Mouse (Mus musculus): ENCODE data around the gene Scaper. TPM values are rescaled to one million over a fixed set of nuclear protein-coding genes. Genes with fewer than 3 reads are reported as not detected.
A peak's percentile ranks its signal among the peaks of the same experiment; 100 is the strongest.

Gene Scaper
- total RNA-seq, 2 experiments from 2014 or later = 29.7 to 32.2 TPM

DNA sequence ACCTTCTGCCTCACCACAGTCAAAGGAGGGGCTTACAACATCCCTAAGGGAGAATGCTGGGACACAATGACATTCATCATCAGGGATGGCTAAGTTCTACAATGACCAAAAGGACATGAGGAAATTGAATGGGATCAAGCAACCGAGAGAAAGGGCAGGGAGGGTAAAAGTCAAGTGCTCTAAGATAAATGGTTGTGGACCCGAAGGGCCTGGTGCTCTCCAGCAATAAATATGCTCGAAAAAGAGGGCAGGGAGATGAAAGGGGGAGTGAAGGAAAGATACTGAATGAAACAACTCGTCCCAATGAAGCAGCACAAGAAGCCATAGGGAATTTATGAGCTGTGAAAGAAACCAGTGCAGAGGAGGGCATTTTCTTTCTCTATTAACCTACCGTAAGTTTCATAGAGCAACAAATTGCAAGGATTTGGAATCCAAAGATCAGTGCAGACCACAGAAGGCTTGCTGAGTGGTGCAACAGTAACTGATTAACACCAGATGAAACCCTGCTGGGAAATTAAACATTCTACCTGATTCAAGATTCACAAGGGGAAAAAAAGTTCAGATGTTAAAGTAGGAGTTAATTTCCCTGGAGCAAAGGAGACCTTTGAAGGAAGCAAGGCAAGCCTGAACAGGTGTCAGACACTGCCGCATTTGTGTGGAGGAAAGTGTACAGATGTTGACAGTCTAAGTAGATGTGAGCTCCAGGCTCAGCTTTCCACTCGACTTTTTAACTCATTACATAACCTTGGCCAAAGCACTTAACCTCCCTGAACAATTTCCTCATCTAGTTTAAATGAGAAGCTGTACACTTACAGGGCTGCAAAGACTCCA, 329.0 kb downstream of the Scaper start:
- no peak for DNase-seq (ENCODE audit: low spot score in 2 of 2)

DNA sequence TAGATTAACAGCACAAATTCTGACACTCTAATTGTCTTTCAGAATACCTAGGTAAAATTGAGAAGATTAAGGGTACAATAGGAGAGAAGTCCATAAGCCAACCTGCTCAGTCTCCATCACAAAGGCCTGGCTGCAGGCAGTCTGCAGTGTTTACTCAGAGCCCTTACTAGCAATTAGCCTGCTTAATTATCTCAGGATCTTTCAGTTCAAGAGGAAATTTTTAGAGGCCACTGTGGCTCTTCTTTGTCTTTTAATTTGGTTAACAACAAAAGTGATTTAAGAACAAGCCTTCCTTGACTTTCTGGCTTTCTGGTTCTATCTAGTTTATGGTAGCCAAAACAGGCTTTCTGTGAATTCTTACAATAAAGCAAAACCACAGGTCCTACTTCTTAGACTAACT, 339.3 kb downstream of the Scaper start:
- no peak for DNase-seq (ENCODE audit: low spot score in 2 of 2)

DNA sequence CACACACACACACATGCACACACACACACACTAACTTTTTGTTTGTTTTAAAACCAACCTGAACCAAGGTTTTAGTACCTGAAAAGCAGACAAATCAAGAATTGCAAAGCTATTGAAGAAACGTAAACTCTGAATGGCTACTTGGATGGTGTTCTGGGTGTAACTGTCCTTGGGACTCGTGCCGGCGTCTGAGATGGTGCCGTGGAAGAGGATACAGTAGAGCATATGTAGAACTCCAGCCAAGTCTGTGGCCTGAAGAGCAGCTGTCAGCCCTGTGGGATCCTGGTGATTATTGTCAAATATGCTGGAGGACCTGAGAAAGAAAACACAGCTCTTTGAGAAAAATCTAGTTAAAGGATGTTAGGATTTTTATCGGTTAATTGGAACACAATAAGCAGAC, 351.8 kb downstream of the Scaper start:
- DNase-seq (ENCODE audit: low spot score in 2 of 2) = no peak

DNA sequence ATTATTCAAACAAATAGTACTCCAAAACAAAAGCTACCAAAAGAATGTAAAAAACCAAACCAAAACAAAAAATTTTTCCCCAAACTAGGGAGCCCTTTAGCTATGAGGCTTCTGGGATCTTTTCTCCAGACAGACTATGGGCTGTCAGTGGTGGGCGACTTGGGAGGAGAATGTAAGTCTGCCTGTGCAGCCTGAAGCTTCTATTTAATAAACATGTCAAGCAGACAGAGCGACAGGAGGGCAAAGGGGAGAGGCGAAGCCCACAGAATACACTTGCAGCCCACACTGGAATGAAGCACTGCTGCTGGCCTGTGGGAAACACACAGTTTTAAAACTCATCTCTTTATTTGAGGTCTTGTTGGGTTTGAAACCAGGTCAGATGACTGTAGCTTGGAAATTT, 356.5 kb downstream of the Scaper start:
- no peak for DNase-seq (ENCODE audit: low spot score in 2 of 2)

DNA sequence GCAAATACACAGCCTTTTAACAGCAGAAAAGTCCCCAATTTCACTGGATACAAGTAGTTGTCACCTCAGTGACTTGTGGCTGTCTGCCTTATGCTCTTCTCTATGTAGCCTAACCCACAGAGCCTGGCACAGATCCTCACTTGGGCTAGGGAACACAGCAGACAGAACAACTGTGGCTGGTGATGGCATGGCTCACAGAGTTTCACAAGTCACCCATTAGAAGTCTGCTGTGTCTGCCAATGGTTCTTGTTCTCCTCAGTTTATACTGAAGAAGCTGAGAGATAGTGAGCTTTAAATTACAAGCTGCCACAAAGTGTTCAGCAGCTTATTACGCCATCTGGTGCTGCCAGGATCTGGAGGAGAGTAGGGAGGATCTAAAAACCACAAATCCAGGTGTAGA, 361.3 kb downstream of the Scaper start:
- peak; percentile 11 to 29 for DNase-seq (ENCODE audit: low spot score in 2 of 2)

DNA sequence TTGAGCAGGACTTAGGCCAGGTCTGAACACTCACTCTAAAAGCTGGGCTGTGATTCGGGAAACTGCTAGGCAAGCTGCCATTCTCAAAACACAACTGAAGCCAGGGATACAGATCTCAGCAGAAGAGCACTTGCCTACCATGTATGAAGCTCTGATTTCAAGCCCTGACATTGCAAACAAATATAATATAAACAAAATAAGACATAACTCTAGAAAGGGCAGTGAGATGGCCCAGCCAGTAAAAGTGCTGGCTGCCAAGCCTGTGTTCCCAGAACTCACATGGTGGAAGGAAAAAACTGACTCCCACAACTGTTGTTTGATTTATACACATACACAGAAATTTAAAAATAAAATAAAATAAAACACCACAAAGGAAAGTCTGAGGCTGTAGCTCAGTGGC, 366.8 kb downstream of the Scaper start:
- no peak for DNase-seq (ENCODE audit: low spot score in 2 of 2)

DNA sequence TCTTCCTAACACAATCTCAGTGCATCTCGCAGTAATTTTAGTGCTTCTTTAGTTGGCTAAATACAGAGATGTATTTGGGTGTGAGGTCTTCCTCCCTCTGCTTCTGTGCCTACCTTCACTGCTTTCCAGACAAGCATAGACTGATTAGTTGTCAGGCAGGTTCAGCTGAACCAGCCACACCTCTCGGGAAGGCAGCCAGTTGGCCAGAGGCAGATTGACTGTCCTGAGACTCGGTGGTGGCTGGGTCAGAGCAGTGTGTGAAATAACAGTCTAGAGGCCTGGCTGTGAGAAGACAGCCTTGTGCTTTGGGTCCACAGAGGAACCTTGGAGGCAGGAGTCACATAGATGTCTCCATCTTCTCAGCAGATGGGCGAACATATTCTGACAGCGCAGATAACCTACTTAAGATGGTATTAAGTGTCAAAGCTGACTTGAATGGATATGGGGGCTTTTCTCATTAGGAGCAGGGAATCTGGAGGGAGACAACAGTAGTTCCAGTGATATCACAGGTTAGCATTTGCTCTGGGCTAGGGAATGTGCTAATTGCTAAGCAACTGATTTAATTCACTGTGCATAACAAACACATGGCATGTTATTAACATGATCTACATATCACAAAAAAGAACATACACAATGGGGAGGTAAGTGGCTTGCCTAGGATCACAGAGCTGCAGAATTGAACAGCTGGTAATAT, 369.3 kb downstream of the Scaper start:
- no peak for DNase-seq (ENCODE audit: low spot score in 2 of 2)

DNA sequence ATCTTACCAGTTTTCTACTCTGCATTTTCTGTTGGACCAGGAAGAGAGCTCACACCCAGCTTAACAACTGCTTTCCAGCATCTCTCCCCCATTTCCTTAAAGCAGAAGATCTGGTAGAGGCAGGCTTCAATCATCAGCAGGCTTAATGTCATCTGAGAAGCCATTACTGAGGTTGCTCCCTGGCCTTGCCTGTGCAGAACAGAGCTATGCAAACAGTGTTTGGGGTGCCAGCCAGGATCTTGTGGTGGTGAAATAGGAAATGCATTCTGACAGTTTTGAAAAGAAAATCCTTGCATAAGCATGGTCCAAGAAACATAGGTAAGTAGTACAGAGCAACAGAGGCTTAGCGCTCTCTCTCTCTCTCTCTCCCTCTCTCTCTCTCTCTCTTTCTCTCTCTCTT, 377.0 kb downstream of the Scaper start:
- DNase-seq (ENCODE audit: low spot score in 2 of 2) = no peak

DNA sequence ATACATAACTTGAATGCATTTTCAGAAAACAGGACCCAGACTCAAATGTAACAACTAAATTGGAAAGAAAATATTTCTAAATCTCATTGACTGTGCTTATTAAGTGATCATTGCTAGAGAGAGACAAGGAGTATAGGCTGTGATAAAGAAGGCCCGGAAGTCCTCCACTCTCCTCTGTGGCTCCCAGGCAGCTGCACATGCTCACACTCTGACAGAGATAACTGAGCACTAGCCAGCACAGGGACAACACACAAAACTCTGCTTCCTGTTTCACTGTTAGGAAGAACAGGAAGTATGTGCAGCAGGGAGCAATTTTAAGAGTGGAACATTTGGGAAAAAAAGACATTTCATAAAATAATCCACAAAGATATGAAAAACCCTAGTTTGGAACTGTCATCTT, 382.9 kb downstream of the Scaper start:
- no peak for DNase-seq (ENCODE audit: low spot score in 2 of 2)

DNA sequence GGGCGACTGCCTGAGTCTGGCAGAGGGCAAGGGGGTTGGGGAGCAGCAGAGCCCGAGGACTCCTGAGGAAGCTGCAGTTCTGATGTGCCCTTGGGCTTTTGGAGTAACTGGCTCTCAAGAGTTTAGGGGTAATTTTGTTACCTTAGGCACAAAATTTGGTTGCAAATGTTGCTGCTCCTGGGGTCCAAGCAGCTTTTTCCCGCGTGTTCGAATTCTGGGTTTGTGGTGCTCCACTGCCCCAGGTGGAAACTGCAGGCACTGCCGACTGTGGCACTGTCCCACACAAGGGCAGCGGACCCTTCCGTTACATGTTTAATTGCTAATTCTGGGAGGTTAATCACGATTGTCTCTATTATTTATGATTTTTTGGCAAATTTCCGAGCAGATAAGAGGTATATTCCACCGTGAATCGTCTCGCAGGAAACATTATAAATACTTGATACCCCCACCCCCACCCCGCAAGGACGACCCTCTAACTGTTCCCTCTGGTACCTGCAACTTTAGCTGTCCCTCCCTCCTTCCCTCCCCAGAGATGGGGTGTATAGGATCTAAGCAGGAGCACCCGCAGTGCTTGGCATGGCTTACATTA, 388.5 kb downstream of the Scaper start:
- DNase-seq (ENCODE audit: low spot score in 2 of 2) = no peak

DNA sequence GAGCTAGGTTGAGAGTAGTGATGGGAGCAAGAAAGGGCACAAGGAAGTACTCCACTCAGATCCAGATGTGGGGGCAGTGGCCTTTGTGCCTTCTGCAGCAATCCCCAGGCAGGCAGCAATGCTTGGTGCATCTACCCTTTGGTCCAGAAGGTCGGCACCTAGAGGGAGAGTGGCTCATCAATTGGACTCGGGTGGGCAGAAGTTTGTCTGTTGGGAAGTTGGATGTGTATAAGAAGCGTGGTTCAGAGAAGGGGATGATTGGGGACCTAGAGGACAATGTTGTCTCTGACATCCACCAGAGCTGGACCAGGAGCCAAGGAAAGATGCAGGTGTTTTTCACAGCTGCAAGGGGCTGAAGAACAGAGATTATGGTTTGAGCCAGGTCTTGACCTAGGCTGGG, 389.0 kb downstream of the Scaper start:
- no peak for DNase-seq (ENCODE audit: low spot score in 2 of 2)

DNA sequence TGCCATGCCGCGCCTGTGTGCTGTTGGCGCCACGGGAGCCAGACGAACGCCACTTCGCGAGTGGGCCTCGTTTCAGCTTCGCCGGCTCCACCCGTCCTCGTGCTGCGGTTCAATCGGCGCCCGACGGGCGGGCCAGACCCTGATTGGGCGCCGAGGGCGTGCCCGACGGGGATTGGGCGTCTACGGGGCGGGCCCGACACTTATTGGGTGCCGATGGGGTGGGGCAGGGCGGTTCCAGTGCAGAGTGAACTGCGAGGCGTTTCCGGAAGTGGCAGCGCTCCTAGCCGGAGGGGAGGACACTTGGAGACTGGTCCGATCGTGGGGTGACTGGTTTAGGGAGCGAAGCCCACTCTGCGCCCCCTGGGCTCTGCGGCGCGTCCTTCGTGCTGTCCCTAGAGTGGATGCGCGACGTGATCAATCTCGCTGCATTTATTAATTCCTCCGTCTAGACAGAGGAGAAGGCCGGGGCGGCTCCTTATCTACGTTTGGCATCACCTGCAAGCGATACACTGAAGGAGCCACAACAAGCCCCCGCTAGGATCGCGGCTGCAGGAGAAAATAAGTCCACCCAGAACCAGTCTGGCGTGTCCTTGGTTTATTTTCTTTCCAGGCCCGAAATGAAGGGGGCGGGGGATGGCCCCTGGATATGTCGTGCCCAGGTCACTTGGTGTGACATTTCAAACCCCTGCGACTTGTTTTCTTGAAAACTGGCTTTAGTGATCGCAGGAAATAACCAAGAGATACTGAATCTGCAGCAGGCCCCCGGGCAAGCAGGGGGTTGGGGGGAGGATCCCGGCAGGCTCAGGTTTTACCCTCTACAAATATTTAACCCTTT, 391.5 kb downstream of the Scaper start:
- DNase-seq (ENCODE audit: low spot score in 2 of 2) = no peak

DNA sequence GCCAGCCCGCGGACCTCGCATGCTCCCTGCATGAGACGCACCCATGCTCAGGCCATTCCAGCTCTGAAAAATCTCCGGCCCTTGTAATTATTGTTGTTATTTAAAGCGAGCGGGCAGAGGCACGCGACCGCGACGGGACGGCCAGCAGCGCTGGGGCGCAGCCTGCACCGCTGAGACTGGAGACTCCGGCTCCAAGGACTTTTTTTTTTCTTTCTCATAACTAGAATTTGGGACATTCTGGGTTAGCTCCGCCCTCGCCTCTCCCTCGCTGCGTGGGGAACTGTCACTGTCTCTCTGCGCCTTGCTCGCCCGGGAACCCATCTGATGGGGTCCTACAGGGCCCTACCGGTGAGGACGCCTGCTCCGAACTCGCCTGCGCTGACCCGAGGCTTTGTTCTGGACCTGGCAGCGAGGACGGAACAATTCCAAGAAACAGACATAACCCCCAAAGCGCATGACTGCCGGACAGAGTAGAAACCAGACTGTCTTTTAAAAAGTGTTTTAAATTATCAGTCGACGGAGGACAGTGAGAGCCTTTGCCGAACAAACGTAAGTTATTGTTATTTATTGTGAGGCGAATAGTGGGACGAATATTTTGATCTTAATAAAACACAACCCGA, 392.3 kb downstream of the Scaper start:
- DNase-seq (ENCODE audit: low spot score in 2 of 2) = no peak

DNA sequence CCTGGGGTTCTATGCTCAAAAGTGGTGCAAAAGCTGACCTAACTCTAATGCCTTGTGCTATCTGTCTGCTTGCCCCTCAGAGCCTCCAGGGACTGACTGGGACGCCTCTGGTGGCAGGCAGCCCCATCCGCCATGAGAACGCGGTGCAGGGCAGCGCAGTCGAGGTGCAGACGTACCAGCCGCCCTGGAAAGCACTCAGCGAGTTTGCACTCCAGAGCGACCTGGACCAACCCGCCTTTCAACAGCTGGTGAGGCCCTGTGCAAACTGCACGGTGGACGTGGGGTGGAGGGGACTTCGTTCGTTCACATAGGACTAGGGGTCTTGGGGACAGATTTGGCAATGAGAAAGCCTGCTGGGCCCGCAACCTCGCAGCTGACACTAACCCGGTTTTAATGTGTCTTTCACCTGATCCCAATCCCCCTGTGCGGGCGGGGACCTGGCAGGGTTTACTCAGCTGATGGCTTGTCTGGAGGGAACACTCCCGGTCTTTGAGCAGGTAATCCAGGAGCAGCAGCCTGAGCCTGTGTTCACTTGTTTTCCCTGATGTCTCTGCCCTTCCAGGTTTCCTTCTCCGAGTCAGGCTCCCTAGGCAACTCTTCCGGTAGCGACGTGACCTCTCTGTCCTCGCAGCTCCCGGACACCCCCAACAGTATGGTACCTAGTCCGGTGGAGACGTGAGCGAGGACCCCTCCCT, 392.9 kb downstream of the Scaper start:
- no peak for DNase-seq (ENCODE audit: low spot score in 2 of 2)

DNA sequence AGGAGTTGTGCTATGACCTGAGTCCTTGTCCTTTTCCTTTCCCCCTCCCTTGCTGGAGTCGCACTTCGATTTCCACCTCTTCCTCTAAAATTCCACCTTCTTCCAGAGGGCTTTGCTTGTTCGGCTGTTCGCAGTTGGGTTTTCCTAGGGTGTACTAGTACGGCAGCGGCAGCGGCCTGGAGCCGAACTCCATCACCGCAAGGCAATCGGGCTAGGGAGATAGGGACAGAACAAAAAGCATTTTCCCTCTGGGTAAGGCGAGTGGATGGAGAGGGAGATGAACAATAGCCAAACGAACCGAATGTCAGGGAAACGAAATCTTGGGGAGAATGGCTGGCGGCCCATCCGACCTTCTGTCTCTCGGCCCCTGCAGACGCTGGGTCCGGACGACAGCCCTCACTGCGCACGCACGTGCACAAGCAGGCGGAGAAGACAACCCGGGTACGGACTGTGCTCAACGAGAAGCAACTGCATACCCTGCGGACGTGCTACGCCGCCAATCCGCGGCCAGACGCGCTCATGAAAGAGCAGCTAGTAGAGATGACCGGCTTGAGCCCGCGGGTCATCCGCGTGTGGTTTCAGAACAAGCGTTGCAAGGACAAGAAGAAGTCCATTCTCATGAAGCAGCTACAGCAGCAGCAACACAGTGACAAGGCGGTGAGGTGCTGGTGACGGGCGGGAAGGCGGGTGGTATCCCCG, 394.1 kb downstream of the Scaper start:
- DNase-seq (ENCODE audit: low spot score in 2 of 2) = peak in 1 of 2 experiments; percentile 24

DNA sequence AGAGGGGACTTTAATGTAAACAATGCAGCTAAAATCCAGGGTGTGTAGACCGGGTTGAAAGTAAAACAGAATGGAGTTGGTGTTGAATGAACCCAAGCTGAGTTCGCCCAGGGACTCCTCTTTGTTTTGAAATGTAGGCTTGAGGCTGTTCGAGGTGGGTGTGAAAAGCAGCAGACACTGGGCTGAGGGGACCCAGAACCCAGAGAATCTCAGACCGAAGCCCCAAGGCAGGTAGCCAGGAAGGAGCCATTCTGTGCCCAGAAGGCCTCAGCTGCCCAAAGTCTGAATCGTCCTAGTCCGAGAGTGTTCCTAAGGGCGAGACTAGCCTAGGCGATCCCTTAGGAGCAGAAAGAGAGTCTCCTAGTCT, 394.6 kb downstream of the Scaper start:
- DNase-seq (ENCODE audit: low spot score in 2 of 2) = no peak

DNA sequence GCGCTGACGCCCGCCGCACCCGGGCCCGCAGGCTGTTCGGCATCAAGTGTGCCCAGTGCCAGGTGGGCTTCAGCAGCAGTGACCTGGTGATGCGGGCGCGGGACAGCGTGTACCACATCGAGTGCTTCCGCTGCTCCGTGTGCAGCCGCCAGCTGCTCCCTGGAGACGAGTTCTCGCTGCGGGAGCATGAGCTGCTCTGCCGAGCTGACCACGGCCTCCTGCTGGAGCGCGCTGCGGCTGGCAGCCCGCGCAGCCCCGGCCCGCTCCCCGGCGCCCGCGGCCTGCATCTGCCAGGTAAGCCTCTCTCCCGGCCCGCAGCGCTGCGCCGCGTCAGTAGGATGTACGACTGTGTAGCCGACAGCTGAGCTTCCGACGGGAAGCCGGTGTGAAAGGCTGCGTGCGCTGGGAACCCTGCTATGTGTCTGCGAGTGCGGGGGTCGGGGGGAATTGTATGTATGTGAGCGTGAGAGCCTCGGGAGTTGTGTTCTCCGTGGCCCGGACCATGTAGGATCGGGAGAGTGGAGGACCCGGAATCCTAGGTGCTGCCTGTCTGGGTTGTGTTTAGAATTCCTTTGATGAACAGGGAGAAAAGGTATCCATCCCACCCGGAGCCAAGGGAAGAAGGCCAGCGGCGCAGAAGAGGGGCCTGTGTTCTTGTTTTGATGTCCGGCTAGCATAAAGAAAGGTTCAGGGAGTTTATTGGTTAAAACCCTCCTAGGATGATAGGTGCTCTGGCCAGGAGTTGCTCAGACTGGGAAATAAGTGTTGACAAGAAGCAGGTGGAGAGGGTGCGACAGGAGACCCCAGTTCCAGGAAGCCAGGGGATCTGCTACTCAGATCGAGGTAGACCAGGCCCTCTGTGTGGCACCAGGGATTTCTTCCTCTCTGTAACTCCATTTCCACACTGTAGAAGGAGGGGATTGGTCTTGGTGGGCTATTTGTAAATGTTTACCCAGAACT, 395.3 kb downstream of the Scaper start:
- no peak for DNase-seq (ENCODE audit: low spot score in 2 of 2)

DNA sequence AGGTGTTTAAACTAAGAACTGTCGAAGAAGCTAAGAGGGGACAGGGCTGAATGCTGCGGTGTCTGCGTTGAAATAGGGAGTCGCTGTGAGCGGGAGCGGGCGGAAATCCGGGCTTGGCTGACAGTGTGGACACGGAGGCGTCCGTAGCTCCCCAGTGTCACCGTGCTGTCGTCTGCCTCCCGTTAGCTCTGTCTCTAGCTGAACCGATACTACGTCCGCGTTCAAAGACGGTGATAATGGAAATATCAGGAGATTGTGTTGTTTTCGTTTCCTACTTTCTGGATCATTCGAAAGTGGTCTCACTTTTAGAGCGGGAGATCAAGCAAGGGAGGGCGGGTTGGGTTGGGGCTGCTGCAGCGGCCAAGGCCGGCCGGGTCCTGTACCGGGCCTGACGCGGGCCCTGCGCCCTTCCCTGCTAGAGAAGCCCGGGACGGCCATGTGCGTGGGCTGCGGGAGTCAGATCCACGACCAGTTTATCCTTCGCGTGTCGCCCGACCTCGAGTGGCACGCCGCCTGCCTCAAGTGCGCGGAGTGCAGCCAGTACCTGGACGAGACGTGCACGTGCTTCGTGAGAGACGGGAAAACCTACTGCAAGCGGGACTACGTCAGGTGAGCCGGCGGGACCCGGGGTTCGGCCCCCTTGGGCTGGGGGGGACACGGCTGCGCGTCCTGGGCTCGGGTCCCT, 396.1 kb downstream of the Scaper start:
- no peak for DNase-seq (ENCODE audit: low spot score in 2 of 2)
